Mouse (Mus musculus): Measurements from ENCODE around the gene Mtmr3. TPM values are rescaled to one million over a fixed set of nuclear protein-coding genes. Genes with fewer than 3 reads are reported as not detected.
A peak's percentile ranks its signal among the peaks of the same experiment; 100 is the strongest.

Mtmr3 gene
- total RNA-seq, 2 experiments from 2014 or later: 70.5 to 73.2 TPM

GRCm38 (mm10) chr11:4543746-4544626 lies 50.7 kb downstream of the Mtmr3 start:
- no peak overlapping the region for H3K27ac ChIP-seq
- TF ChIP-seq CTCF (conservative IDR thresholded peaks at IDR 0.05): no peak
- H3K4me3 ChIP-seq: no peak overlapping the region
- DNase-seq (ENCODE audit: low spot score in 2 of 2): no peak

DNA sequence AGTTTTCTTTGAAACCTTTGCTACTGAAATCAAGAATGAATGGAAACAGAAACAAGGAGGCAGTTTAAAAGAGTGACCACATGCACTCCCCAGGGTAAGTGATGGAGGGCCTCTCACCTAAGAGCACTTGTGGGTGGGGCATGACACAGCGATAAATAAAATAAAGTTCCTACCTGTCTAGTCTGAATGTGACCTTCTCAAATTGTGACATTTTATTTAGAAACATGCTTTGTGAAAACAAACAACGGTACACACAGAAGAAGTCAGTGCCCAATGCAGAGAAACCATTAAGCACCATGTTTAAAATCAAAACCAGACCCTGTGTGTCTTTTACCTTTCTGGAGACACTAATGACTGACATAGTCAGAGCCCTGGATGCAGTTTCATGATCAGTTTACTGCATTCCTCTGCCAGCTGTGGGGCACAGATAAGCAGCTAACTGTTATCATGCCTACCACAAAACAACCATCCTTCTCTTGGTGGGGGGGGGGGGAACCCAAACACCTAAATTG lies 51.6 kb downstream of the Mtmr3 start:
- no peak overlapping the region for H3K4me3 ChIP-seq
- DNase-seq (ENCODE audit: low spot score in 2 of 2): no peak
- H3K27ac ChIP-seq: no peak overlapping the region
- TF ChIP-seq CTCF (conservative IDR thresholded peaks at IDR 0.05): no peak

DNA sequence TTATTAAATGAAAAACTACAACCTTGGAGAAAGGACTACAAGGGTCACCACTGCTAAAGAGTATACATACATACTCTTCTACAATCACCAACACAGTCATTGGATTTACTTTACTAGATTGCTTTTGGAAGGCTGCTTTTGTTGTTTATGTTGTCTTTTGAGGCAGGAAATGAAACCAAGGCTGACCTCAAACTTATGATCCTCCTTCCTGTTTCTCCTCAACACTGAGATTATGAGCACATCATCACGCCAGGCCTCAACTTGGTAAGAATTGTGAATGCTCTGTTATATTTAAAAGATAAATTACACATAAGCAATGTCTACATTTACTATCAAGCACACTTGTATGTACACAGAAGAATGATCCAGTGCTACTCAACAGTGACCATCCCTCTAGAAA lies 58.0 kb downstream of the Mtmr3 start:
- Histone ChIP-seq H3K4me3 (no peak overlapping the region), H3K27ac (no peak overlapping the region)
- no peak for TF ChIP-seq CTCF (conservative IDR thresholded peaks at IDR 0.05)
- no peak for DNase-seq (ENCODE audit: low spot score in 2 of 2)

- no peak for DNase-seq (ENCODE audit: low spot score in 2 of 2)
- Histone ChIP-seq H3K4me3 (no peak overlapping the region), H3K27ac (no peak overlapping the region)
- no peak for TF ChIP-seq CTCF (conservative IDR thresholded peaks at IDR 0.05)
Observed at GRCm38 (mm10) chr11:4527132-4527531, 67.5 kb downstream of the Mtmr3 start.

- H3K27ac ChIP-seq: no peak overlapping the region
- DNase-seq (ENCODE audit: low spot score in 2 of 2): no peak
- no peak for TF ChIP-seq CTCF (conservative IDR thresholded peaks at IDR 0.05)
- H3K4me3 ChIP-seq: no peak overlapping the region
Observed at GRCm38 (mm10) chr11:4522142-4522664, 72.5 kb downstream of the Mtmr3 start.

- H3K4me3 ChIP-seq: no peak overlapping the region
- TF ChIP-seq CTCF (conservative IDR thresholded peaks at IDR 0.05): no peak
- no peak overlapping the region for H3K27ac ChIP-seq
- DNase-seq (ENCODE audit: low spot score in 2 of 2): no peak
Observed at GRCm38 (mm10) chr11:4518981-4519380, 75.7 kb downstream of the Mtmr3 start.

DNA sequence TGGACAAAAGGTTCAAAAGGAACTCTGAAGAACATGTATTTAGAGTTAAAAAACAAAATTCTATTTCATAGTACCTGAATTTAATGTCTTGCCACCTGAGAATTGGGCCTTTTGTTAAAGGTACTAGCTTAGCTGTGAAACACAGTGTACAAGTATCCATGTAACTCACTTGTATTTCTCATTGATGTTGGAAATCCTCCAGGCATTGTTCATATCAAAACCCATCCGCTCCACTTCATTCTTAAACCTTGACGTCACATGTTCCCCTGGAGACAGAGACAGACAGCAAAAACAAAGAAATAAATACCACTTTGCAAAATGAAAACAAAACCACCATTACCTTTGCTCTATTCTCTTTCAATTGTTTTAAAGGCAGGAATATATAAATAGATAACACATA lies 87.2 kb downstream of the Mtmr3 start:
- H3K27ac ChIP-seq: no peak overlapping the region
- no peak for DNase-seq (ENCODE audit: low spot score in 2 of 2)
- TF ChIP-seq CTCF (conservative IDR thresholded peaks at IDR 0.05): no peak
- H3K4me3 ChIP-seq: no peak overlapping the region

DNA sequence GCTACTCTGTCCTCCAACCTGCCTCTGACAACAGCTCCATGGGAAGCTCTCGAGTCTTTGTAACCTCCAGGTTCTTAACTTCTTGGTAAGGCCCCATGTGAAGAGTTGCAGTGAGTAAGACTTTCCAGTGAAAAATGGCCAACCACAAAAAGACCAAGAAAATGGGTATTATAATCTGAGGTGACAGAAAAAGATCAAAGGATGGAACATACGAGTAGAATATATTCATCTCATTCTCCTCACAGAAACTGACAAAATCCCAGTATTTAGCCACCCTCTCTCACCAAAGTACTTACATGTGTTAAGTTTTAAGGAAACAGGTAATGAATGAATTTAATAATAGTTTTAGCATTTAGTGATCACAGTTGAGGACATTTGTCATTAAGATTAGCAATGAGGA lies 88.2 kb downstream of the Mtmr3 start:
- DNase-seq (ENCODE audit: low spot score in 2 of 2): no peak
- no peak for TF ChIP-seq CTCF (conservative IDR thresholded peaks at IDR 0.05)
- Histone ChIP-seq H3K4me3 (no peak overlapping the region), H3K27ac (no peak overlapping the region)

DNA sequence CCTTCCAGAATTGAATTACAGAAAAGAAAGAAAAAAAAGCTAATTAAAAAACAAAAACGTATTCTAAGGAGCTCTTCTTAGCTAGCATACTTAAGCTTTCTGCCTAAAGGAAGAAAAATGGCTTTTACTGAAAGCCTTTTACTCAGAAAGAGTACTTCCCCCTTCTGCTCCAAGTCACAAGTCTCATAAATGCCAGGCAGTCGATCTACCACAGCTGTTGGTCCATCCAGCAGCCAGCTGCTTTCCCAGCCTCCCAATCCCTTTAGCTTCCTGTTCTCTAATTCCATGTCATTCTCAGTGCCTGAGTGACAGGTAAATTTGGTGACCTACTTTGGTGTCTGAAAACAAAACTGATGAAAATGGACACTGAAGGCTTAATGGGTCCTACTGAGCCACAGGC lies 92.5 kb downstream of the Mtmr3 start:
- DNase-seq (ENCODE audit: low spot score in 2 of 2): no peak
- no peak for TF ChIP-seq CTCF (conservative IDR thresholded peaks at IDR 0.05)
- Histone ChIP-seq H3K27ac (no peak overlapping the region), H3K4me3 (no peak overlapping the region)

- Histone ChIP-seq H3K4me3 (no peak overlapping the region), H3K27ac (no peak overlapping the region)
- no peak for DNase-seq (ENCODE audit: low spot score in 2 of 2)
- peak; percentile 58 for TF ChIP-seq CTCF (conservative IDR thresholded peaks at IDR 0.05)
Observed at GRCm38 (mm10) chr11:4500826-4501225, 93.8 kb downstream of the Mtmr3 start.

GRCm38 (mm10) chr11:4500261-4500660 lies 94.4 kb downstream of the Mtmr3 start:
- Histone ChIP-seq H3K4me3 (no peak overlapping the region), H3K27ac (no peak overlapping the region; the same call in 1 of the 2 replicates)
- no peak for DNase-seq (ENCODE audit: low spot score in 2 of 2)
- no peak for TF ChIP-seq CTCF (conservative IDR thresholded peaks at IDR 0.05)

GRCm38 (mm10) chr11:4499456-4499855 lies 95.2 kb downstream of the Mtmr3 start:
- no peak overlapping the region for H3K27ac ChIP-seq
- H3K4me3 ChIP-seq: no peak overlapping the region
- no peak for TF ChIP-seq CTCF (conservative IDR thresholded peaks at IDR 0.05)
- DNase-seq (ENCODE audit: low spot score in 2 of 2): no peak

- H3K27ac ChIP-seq: no peak overlapping the region
- TF ChIP-seq CTCF (conservative IDR thresholded peaks at IDR 0.05): no peak
- DNase-seq (ENCODE audit: low spot score in 2 of 2): no peak
- H3K4me3 ChIP-seq: no peak overlapping the region
Observed at GRCm38 (mm10) chr11:4498774-4499173, 95.9 kb downstream of the Mtmr3 start.
